Mouse (Mus musculus): ENCODE measurements around the gene Dph5. TPM values are rescaled to one million over a fixed set of nuclear protein-coding genes. Genes with fewer than 3 reads are reported as not detected.

The Dph5 gene
- total and polyA plus RNA-seq, 3 experiments = 37.0 to 70.0 (median 55.1) TPM

DNA sequence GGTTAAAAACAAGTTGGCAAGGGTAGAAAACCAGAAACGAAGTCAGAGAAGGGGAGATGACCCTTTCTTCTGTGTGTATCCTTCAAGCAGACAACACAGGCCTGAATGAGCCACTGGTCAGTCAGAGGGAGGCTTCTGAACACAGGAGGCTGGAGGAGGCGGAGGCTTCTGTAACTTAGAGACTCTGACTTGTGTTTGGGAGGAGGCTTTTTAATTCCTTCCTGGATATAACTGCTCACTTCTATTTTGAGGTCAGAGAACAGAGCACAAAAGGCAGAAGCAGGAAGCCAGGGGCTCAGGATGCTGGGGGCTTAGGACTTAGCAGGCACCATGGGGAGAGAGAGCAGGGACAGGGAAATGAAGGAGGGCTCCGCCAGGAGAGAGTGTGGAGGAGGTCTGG lies 63.6 kb downstream of the Dph5 start:
- H3K27ac ChIP-seq (ENCODE audit: insufficient read depth, low read depth) = no peak overlapping the region
- peaks cover 3% of the 10 kb centered on the region; the same call in 1 of the 2 replicates for H3K79me2 ChIP-seq (replicated peaks; ENCODE audit: control insufficient read depth, extremely low read depth, insufficient read depth, poor library complexity, severe bottlenecking)
- no peak for DNase-seq (ENCODE audit: extremely low read depth)
- H3K4me2 ChIP-seq (ENCODE audit: insufficient read depth, low read depth, poor library complexity, severe bottlenecking) = no peak overlapping the region
- no peaks in the 10 kb centered on the region for H3K9me3 ChIP-seq (replicated peaks; ENCODE audit: low read length)
- H3K4me1 ChIP-seq (ENCODE audit: control insufficient read depth in 1 of 2, insufficient read depth in 2 of 2) = peaks cover 11 to 26% of the 10 kb centered on the region in 2 experiments
- no peak overlapping the region for H3K9ac ChIP-seq (ENCODE audit: insufficient read depth, low read depth)
- no peak overlapping the region for H3K4me3 ChIP-seq (replicated peaks in 1 of 3; ENCODE audit: low read depth in 2 of 3, low read length in 2 of 3, poor library complexity in 1 of 3)
- no peaks in the 10 kb centered on the region for H3K27me3 ChIP-seq (replicated peaks)
- in situ Hi-C loops (cut with MboI; ENCODE audit: low pct_ligation_motif_present, low pct_unique_long_range_greater_than_20kb, low sequenced_read_pairs) (no loop called here), dilution Hi-C loops (cut with MboI; ENCODE audit: extremely low pct_ligation_motif_present, extremely low pct_unique_long_range_greater_than_20kb, low sequenced_read_pairs) (no loop called here)
- TF ChIP-seq JUND (conservative IDR thresholded peaks at IDR 0.05; ENCODE audit: low read depth, low read length) (no peak), ETS1 (conservative IDR thresholded peaks at IDR 0.05; ENCODE audit: low read depth, low read length) (no peak), KAT2A (IDR thresholded peaks at IDR 0.05; ENCODE audit: insufficient replicate concordance, low read length) (no peak), IRF4 (IDR thresholded peaks at IDR 0.05; ENCODE audit: low read depth, low read length) (no peak), PAX5 (IDR thresholded peaks at IDR 0.05; ENCODE audit: low read length) (no peak), HCFC1 (IDR thresholded peaks at IDR 0.05; ENCODE audit: low read depth, low read length) (no peak), BHLHE40 (IDR thresholded peaks at IDR 0.05; ENCODE audit: low read depth, low read length) (no peak), POLR2AphosphoS2 (IDR thresholded peaks at IDR 0.05; ENCODE audit: low read depth, low read length) (no peak), ELF1 (IDR thresholded peaks at IDR 0.05; ENCODE audit: low read depth, low read length) (no peak), JUN (IDR thresholded peaks at IDR 0.05; ENCODE audit: insufficient read depth, low read depth, low read length) (no peak)
- peaks cover 35 to 93% of the 10 kb centered on the region in 2 experiments for H3K36me3 ChIP-seq (replicated peaks in 1 of 2; ENCODE audit: control insufficient read depth in 1 of 2, insufficient read depth in 1 of 2, low read length in 1 of 2)

DNA sequence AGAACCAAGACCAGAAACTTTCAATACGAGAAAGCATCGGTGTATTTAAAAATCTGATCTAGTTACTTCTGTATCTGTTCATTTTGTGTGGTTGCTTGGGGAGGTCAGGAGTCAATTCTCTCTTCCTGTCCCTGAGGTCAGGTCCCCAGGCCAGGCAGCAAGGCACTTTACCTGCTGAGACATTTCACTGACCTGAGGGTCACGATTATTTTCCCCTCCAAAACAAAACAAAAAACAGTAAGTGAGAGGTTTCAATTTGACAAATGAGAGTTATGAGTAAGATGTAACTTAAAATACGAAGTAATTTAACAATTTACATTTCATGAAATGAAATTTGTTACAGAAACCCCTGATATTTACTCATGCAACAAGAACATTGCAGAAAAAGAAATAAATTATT lies 64.7 kb downstream of the Dph5 start:
- Histone ChIP-seq H3K4me2 (ENCODE audit: insufficient read depth, low read depth, poor library complexity, severe bottlenecking) (peak overlapping the region; percentile 54; the same call in 1 of the 2 replicates), H3K9ac (ENCODE audit: insufficient read depth, low read depth) (no peak overlapping the region), H3K9me3 (replicated peaks; ENCODE audit: low read length) (no peaks in the 10 kb centered on the region), H3K36me3 (replicated peaks in 1 of 2; ENCODE audit: control insufficient read depth in 1 of 2, insufficient read depth in 1 of 2, low read length in 1 of 2) (peaks cover 38 to 92% of the 10 kb centered on the region in 2 experiments), H3K27ac (ENCODE audit: insufficient read depth, low read depth) (no peak overlapping the region), H3K4me3 (replicated peaks in 1 of 3; ENCODE audit: low read depth in 2 of 3, low read length in 2 of 3, poor library complexity in 1 of 3) (no peak overlapping the region), H3K4me1 (ENCODE audit: control insufficient read depth in 1 of 2, insufficient read depth in 2 of 2) (peaks cover 11 to 26% of the 10 kb centered on the region in 2 experiments), H3K79me2 (replicated peaks; ENCODE audit: control insufficient read depth, extremely low read depth, insufficient read depth, poor library complexity, severe bottlenecking) (no peaks in the 10 kb centered on the region), H3K27me3 (replicated peaks) (no peaks in the 10 kb centered on the region)
- in situ Hi-C loops (cut with MboI; ENCODE audit: low pct_ligation_motif_present, low pct_unique_long_range_greater_than_20kb, low sequenced_read_pairs) (no loop called here), dilution Hi-C loops (cut with MboI; ENCODE audit: extremely low pct_ligation_motif_present, extremely low pct_unique_long_range_greater_than_20kb, low sequenced_read_pairs) (no loop called here)
- DNase-seq (ENCODE audit: extremely low read depth) = peak; percentile 57
- peak; percentile 90 for TF ChIP-seq BHLHE40 (IDR thresholded peaks at IDR 0.05; ENCODE audit: low read depth, low read length)
- no peak for TF ChIP-seq CTCF (conservative IDR thresholded peaks at IDR 0.05 in 1 of 2, IDR thresholded peaks at IDR 0.05 in 1 of 2; ENCODE audit: low read depth in 2 of 2, low read length in 2 of 2)
- TF ChIP-seq HCFC1 (IDR thresholded peaks at IDR 0.05; ENCODE audit: low read depth, low read length) = no peak
- TF ChIP-seq EP300 (IDR thresholded peaks at IDR 0.05; ENCODE audit: low read length) = peak; percentile 86
- TF ChIP-seq MAX (IDR thresholded peaks at IDR 0.05; ENCODE audit: low read length) = no peak
- no peak for TF ChIP-seq NELFE (IDR thresholded peaks at IDR 0.05; ENCODE audit: low read depth, low read length)
- 0 out of 2 replicates have a peak, but pooled peaks have one; percentile 32 for TF ChIP-seq ZNF384 (IDR thresholded peaks at IDR 0.05; ENCODE audit: low read depth, low read length)
- no peak for TF ChIP-seq GABPA (IDR thresholded peaks at IDR 0.05; ENCODE audit: insufficient replicate concordance, low read depth, low read length)
- no peak for TF ChIP-seq PAX5 (IDR thresholded peaks at IDR 0.05; ENCODE audit: low read length)
- no peak for TF ChIP-seq KAT2A (IDR thresholded peaks at IDR 0.05; ENCODE audit: insufficient replicate concordance, low read length)
- no peak for TF ChIP-seq TBP (conservative IDR thresholded peaks at IDR 0.05; ENCODE audit: low read depth, low read length)
- TF ChIP-seq POLR2A (IDR thresholded peaks at IDR 0.05; ENCODE audit: low read depth, low read length) = no peak
- no peak for TF ChIP-seq ZC3H11A (IDR thresholded peaks at IDR 0.05; ENCODE audit: low read depth, low read length)
- TF ChIP-seq SIN3A (IDR thresholded peaks at IDR 0.05; ENCODE audit: low read length) = no peak; the same call in 1 of the 2 replicates
- TF ChIP-seq E2F4 (IDR thresholded peaks at IDR 0.05; ENCODE audit: insufficient replicate concordance, low read depth, low read length) = no peak
- TF ChIP-seq POLR2AphosphoS2 (IDR thresholded peaks at IDR 0.05; ENCODE audit: low read depth, low read length) = no peak
- TF ChIP-seq RAD21 (IDR thresholded peaks at IDR 0.05; ENCODE audit: low read depth, low read length) = no peak
- peak; percentile 78 for TF ChIP-seq RCOR1 (conservative IDR thresholded peaks at IDR 0.05; ENCODE audit: low read depth, low read length)
- peak; percentile 67; the same call in 1 of the 2 replicates for TF ChIP-seq TCF12 (IDR thresholded peaks at IDR 0.05; ENCODE audit: low read depth, low read length)
- no peak for TF ChIP-seq USF1 (IDR thresholded peaks at IDR 0.05; ENCODE audit: low read depth, low read length)
- no peak for TF ChIP-seq ELF1 (IDR thresholded peaks at IDR 0.05; ENCODE audit: low read depth, low read length)
- TF ChIP-seq MYC (IDR thresholded peaks at IDR 0.05; ENCODE audit: low read depth, low read length) = no peak
- TF ChIP-seq JUND (conservative IDR thresholded peaks at IDR 0.05; ENCODE audit: low read depth, low read length) = peak; percentile 76; the same call in 1 of the 2 replicates
- TF ChIP-seq CHD2 (IDR thresholded peaks at IDR 0.05; ENCODE audit: low read length) = peak; percentile 61; the same call in 1 of the 2 replicates
- TF ChIP-seq MXI1 (IDR thresholded peaks at IDR 0.05; ENCODE audit: low read depth, low read length) = peak; percentile 39; the same call in 1 of the 2 replicates
- TF ChIP-seq MAFK (IDR thresholded peaks at IDR 0.05; ENCODE audit: insufficient replicate concordance, low read length) = 0 out of 2 replicates have a peak, but pooled peaks have one; percentile 58
- no peak for TF ChIP-seq UBTF (IDR thresholded peaks at IDR 0.05; ENCODE audit: low read depth, low read length)
- TF ChIP-seq ETS1 (conservative IDR thresholded peaks at IDR 0.05; ENCODE audit: low read depth, low read length) = no peak; the same call in 1 of the 2 replicates
- peak; percentile 88 for TF ChIP-seq IRF4 (IDR thresholded peaks at IDR 0.05; ENCODE audit: low read depth, low read length)
- no peak for TF ChIP-seq NRF1 (IDR thresholded peaks at IDR 0.05; ENCODE audit: low read depth, low read length)
